Mouse (Mus musculus) CH12.LX (cell line): ENCODE results near the gene Usp5. TPM values are rescaled to one million over a fixed set of nuclear protein-coding genes. Genes with fewer than 3 reads are reported as not detected.

Experiments used
- DNase-seq: peaks from one replicate; pipeline ENCODE4 v3.0.0-alpha.2; 2013; ENCODE audit errors: extremely low read depth
- H3K27ac ChIP-seq: 2 replicates; pipeline ENCODE4 v1.5.1; 2012; ENCODE audit warnings: low read depth, mild to moderate bottlenecking, control low read depth, moderate library complexity; ENCODE audit not compliant: insufficient read depth
- H3K27me3 ChIP-seq: replicated peaks from 2 replicates; pipeline ENCODE3; 2012; ENCODE audit warnings: inconsistent platforms
- H3K36me3 ChIP-seq, 2 experiments: replicated peaks in 1 of 2; 2 replicates each; pipeline versions ENCODE3 to v1.6.1; 2012; ENCODE audit warnings: inconsistent platforms in 1 of 2, low read length in 1 of 2, mild to moderate bottlenecking in 1 of 2, mixed read lengths in 1 of 2, moderate library complexity in 1 of 2; ENCODE audit not compliant: control insufficient read depth in 1 of 2, insufficient read depth in 1 of 2
- H3K4me1 ChIP-seq, 2 experiments: 2 replicates each; pipeline ENCODE4 v1.6.1; 2012; ENCODE audit warnings: inconsistent platforms in 1 of 2, moderate library complexity in 1 of 2; ENCODE audit not compliant: insufficient read depth in 2 of 2, control insufficient read depth in 1 of 2
- H3K4me2 ChIP-seq: 2 replicates; pipeline ENCODE4 v1.6.1; 2012; ENCODE audit warnings: low read depth, mild to moderate bottlenecking, control low read depth; ENCODE audit not compliant: poor library complexity, insufficient read depth, severe bottlenecking
- H3K4me3 ChIP-seq, 3 experiments: fragments of 150-350 bp in 1 of 3; sonication (generic) in 1 of 3; replicated peaks in 1 of 3; 2 replicates each; pipeline versions ENCODE3 to v1.5.1; 2011 to 2012; ENCODE audit warnings: low read depth in 2 of 3, low read length in 2 of 3, mild to moderate bottlenecking in 2 of 3, moderate library complexity in 2 of 3, control low read depth in 1 of 3, improper control_type of control experiment in 1 of 3, inconsistent platforms in 1 of 3, mixed read lengths in 1 of 3; ENCODE audit not compliant: poor library complexity in 1 of 3
- H3K79me2 ChIP-seq: replicated peaks from 2 replicates; pipeline ENCODE4 v1.6.1; 2012; ENCODE audit warnings: mild to moderate bottlenecking, moderate library complexity; ENCODE audit not compliant: control insufficient read depth, poor library complexity, insufficient read depth, severe bottlenecking; ENCODE audit errors: extremely low read depth
- H3K9ac ChIP-seq: 2 replicates; pipeline ENCODE4 v1.6.1; 2012; ENCODE audit warnings: low read depth, mild to moderate bottlenecking, control low read depth, moderate library complexity; ENCODE audit not compliant: insufficient read depth
- H3K9me3 ChIP-seq: replicated peaks from 2 replicates; pipeline ENCODE3; 2012; ENCODE audit warnings: low read length, inconsistent platforms, mixed read lengths
- BHLHE40 ChIP-seq: IDR thresholded peaks from 2 replicates; pipeline ENCODE4 v1.6.1; 2011; ENCODE audit warnings: mild to moderate bottlenecking, low read depth, low read length, improper control_type of control experiment
- CHD1 ChIP-seq: IDR thresholded peaks from 2 replicates; pipeline ENCODE4 v1.6.1; 2012; ENCODE audit warnings: low read depth, low read length, improper control_type of control experiment, inconsistent platforms
- CTCF ChIP-seq, 2 experiments: IDR thresholded peaks in 1 of 2; conservative IDR thresholded peaks in 1 of 2; 2 replicates each; pipeline ENCODE4 v1.5.1; 2011 to 2012; ENCODE audit warnings: low read depth in 2 of 2, low read length in 2 of 2, improper control_type of control experiment in 1 of 2, inconsistent platforms in 1 of 2, mild to moderate bottlenecking in 1 of 2, moderate library complexity in 1 of 2
- EP300 ChIP-seq: IDR thresholded peaks from 2 replicates; pipeline ENCODE4 v1.6.1; 2011; ENCODE audit warnings: low read length, improper control_type of control experiment
- HCFC1 ChIP-seq: IDR thresholded peaks from 2 replicates; pipeline ENCODE4 v1.6.1; 2012; ENCODE audit warnings: low read depth, mild to moderate bottlenecking, inconsistent platforms, low read length, improper control_type of control experiment
- IRF4 ChIP-seq: IDR thresholded peaks from 2 replicates; pipeline ENCODE4 v1.6.1; 2014; ENCODE audit warnings: low read depth, mild to moderate bottlenecking, inconsistent platforms, low read length, improper control_type of control experiment
- JUN ChIP-seq: IDR thresholded peaks from 2 replicates; pipeline ENCODE4 v1.6.1; 2011; ENCODE audit warnings: low read depth, mild to moderate bottlenecking, low read length, improper control_type of control experiment, moderate library complexity; ENCODE audit not compliant: insufficient read depth
- MAZ ChIP-seq: IDR thresholded peaks from 2 replicates; pipeline ENCODE4 v1.6.1; 2012; ENCODE audit warnings: low read depth, mild to moderate bottlenecking, inconsistent platforms, low read length, improper control_type of control experiment, moderate library complexity
- NELFE ChIP-seq: IDR thresholded peaks from 2 replicates; pipeline ENCODE4 v1.6.1; 2011; ENCODE audit warnings: low read depth, low read length, improper control_type of control experiment
- PAX5 ChIP-seq: IDR thresholded peaks from 2 replicates; pipeline ENCODE4 v1.6.1; 2012; ENCODE audit warnings: low read length, inconsistent platforms, mixed read lengths
- POLR2A ChIP-seq: IDR thresholded peaks from 2 replicates; pipeline ENCODE4 v1.6.1; 2011; ENCODE audit warnings: low read depth, mild to moderate bottlenecking, improper control_type of control experiment, low read length
- POLR2AphosphoS2 ChIP-seq: IDR thresholded peaks from 2 replicates; pipeline ENCODE4 v1.6.1; 2011; ENCODE audit warnings: low read depth, low read length, improper control_type of control experiment
- RCOR1 ChIP-seq: conservative IDR thresholded peaks from 2 replicates; pipeline ENCODE4 v1.6.1; 2012; ENCODE audit warnings: low read depth, mild to moderate bottlenecking, inconsistent platforms, low read length, improper control_type of control experiment
- SIN3A ChIP-seq: IDR thresholded peaks from 2 replicates; pipeline ENCODE4 v1.6.1; 2012; ENCODE audit warnings: low read length, improper control_type of control experiment, inconsistent platforms
- SMC3 ChIP-seq: IDR thresholded peaks from 2 replicates; pipeline ENCODE4 v1.6.1; 2011; ENCODE audit warnings: low read depth, low read length, improper control_type of control experiment
- TCF12 ChIP-seq: IDR thresholded peaks from 2 replicates; pipeline ENCODE4 v1.6.1; 2014; ENCODE audit warnings: low read depth, mild to moderate bottlenecking, inconsistent platforms, low read length, improper control_type of control experiment
- UBTF ChIP-seq: IDR thresholded peaks from 2 replicates; pipeline ENCODE4 v1.6.1; 2012; ENCODE audit warnings: low read depth, mild to moderate bottlenecking, inconsistent platforms, low read length, improper control_type of control experiment, moderate library complexity
- USF1 ChIP-seq: IDR thresholded peaks from 2 replicates; pipeline ENCODE4 v1.6.1; 2014; ENCODE audit warnings: low read depth, mild to moderate bottlenecking, inconsistent platforms, low read length, improper control_type of control experiment
- ZC3H11A ChIP-seq: IDR thresholded peaks from 2 replicates; pipeline ENCODE4 v1.6.1; 2012; ENCODE audit warnings: low read depth, mild to moderate bottlenecking, inconsistent platforms, low read length, improper control_type of control experiment
- ZKSCAN1 ChIP-seq: IDR thresholded peaks from 2 replicates; pipeline ENCODE4 v1.6.1; 2012; ENCODE audit warnings: low read depth, inconsistent platforms, low read length, improper control_type of control experiment, borderline replicate concordance
- ZNF384 ChIP-seq: IDR thresholded peaks from 2 replicates; pipeline ENCODE4 v1.6.1; 2012; ENCODE audit warnings: low read depth, low read length, improper control_type of control experiment, inconsistent platforms
- dilution Hi-C: fragments of 300-500 bp; cut with MboI; formaldehyde crosslinking; loops from 2 replicates; pipeline ENCODE4 v1.14.3; 2020; ENCODE audit warnings: low sequenced_read_pairs; ENCODE audit not compliant: extremely low pct_unique_long_range_greater_than_20kb, extremely low pct_ligation_motif_present
- in situ Hi-C: fragments of 300-500 bp; cut with MboI; formaldehyde crosslinking; loops from 3 replicates; pipeline ENCODE4 v1.14.3; 2019; ENCODE audit warnings: low sequenced_read_pairs, low pct_ligation_motif_present, low pct_unique_long_range_greater_than_20kb, mixed read lengths
- polyA plus RNA-seq: library from polyadenylated mRNA; unstranded; fragments of >175 nt; gene quantifications from 2 replicates; pipeline ENCODE4 v1.2.1, GENCODE M21; 2012; ENCODE audit warnings: low read depth; ENCODE audit not compliant: insufficient read length
- total RNA-seq, 2 experiments: library from RNA; depleted of rRNA; stranded (reverse); fragments of 300-350 nt in 1 of 2; fragments of >200 nt in 1 of 2; gene quantifications; 2 replicates each; pipeline ENCODE4 v1.2.3; 2012 to 2014

Gene Usp5
- total and polyA plus RNA-seq, 3 experiments: 79.8 to 107 (median 103) TPM

DNA sequence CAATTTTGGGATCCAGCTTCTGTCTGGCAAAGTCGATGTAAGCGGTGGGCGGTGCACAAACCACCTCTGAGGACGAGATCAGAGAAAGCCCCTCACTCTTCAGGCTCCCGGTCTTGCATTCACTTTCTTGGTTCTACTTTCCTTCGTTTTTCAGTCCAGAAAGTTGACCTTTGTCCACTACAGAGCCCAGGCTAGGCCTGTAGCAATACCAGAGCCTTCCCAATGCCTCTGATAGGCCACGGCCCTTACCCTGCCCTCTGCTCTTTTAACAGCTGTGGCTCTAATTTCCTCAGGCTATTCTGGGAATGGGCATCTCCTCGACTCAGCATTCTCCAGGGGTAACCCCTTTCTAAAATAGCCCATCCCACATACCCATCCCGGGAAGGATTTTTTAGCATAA lies 16.4 kb downstream of the Usp5 start:
- peaks cover 23% of the 10 kb centered on the region for H3K79me2 ChIP-seq
- H3K4me3 ChIP-seq: peak overlapping the region; percentile 73 to 97 (median 82)
- H3K9me3 ChIP-seq: no peaks in the 10 kb centered on the region
- in situ Hi-C loops (no loop called here), dilution Hi-C loops (no loop called here)
- no peak overlapping the region; the same call in 1 of the 2 replicates for H3K27ac ChIP-seq
- TF ChIP-seq ZKSCAN1: no peak
- no peak for TF ChIP-seq HCFC1
- no peak for TF ChIP-seq UBTF
- no peak for TF ChIP-seq SMC3
- TF ChIP-seq TCF12: no peak
- no peak for TF ChIP-seq CTCF (conservative IDR thresholded peaks at IDR 0.05 in 1 of 2, IDR thresholded peaks at IDR 0.05 in 1 of 2; ENCODE audit: low read depth in 2 of 2, low read length in 2 of 2)
- TF ChIP-seq NELFE: no peak
- TF ChIP-seq POLR2AphosphoS2: no peak
- TF ChIP-seq ZC3H11A: no peak
- TF ChIP-seq MAZ: no peak
- TF ChIP-seq USF1: no peak
- TF ChIP-seq CHD1: no peak; the same call in 1 of the 2 replicates
- H3K9ac ChIP-seq: peak overlapping the region; percentile 95
- H3K4me2 ChIP-seq: peak overlapping the region; percentile 68
- H3K27me3 ChIP-seq: no peaks in the 10 kb centered on the region
- H3K36me3 ChIP-seq: peaks cover 53 to 81% of the 10 kb centered on the region in 2 experiments
- no peak for DNase-seq
- H3K4me1 ChIP-seq: peaks cover 5 to 38% of the 10 kb centered on the region in 2 experiments

DNA sequence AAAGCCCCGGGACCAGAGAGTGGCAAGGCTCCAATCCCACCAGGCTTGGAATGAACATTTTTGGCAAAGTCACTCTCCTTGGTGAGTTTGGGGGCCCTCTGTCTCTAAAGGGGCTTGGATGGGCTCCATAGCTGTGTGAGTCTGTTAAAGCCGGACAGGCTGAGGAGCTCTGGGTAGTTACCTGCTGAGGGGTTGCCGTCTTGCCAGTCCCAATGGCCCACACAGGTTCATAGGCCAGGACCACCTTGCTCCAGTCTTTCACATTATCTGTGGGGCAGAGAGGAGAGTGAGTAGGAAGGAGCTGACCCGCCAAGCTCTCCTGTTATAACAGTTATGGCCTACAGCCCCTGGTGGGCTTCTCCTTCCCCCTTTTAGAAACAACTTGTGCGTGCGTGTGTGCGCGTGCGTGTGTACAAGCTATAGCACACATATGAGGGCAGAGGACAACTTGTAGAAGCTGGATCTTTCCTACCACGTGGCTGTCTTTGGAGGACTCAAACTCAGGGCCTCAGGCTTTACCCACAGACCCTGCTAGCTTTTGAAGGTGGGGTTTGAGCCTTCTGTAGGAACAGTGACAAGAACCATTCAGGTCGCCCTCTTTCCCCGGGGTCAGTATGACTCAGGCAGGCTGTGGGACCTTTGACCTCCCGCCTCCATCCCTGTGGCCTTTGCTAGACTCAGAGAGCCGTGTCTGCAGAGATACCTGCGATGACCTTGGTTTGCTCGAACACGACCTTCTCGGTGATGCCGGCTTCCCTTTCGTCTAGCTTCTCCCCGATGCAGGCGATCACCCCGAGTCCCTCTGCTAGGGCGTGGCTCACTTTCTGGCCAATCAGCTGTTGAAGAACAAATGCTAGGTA lies 17.4 kb downstream of the Usp5 start:
- in situ Hi-C loops (no loop called here), dilution Hi-C loops (no loop called here)
- Histone ChIP-seq H3K4me3 (peak overlapping the region; percentile 73 to 97 (median 82)), H3K36me3 (peaks cover 43 to 78% of the 10 kb centered on the region in 2 experiments), H3K9me3 (no peaks in the 10 kb centered on the region), H3K79me2 (peaks cover 23% of the 10 kb centered on the region), H3K27me3 (no peaks in the 10 kb centered on the region), H3K27ac (no peak overlapping the region), H3K9ac (peak overlapping the region; percentile 95), H3K4me1 (peaks cover 5 to 38% of the 10 kb centered on the region in 2 experiments), H3K4me2 (peak overlapping the region; percentile 68)
- DNase-seq: no peak
- no peak for TF ChIP-seq JUN
- TF ChIP-seq CTCF (conservative IDR thresholded peaks at IDR 0.05 in 1 of 2, IDR thresholded peaks at IDR 0.05 in 1 of 2; ENCODE audit: low read depth in 2 of 2, low read length in 2 of 2): no peak
- TF ChIP-seq UBTF: no peak
- no peak for TF ChIP-seq ZKSCAN1
- no peak for TF ChIP-seq RCOR1
- no peak; the same call in 1 of the 2 replicates for TF ChIP-seq POLR2AphosphoS2
- TF ChIP-seq SIN3A: no peak
- no peak for TF ChIP-seq POLR2A
- no peak for TF ChIP-seq BHLHE40
- TF ChIP-seq PAX5: no peak
- no peak for TF ChIP-seq HCFC1
- no peak for TF ChIP-seq ZNF384
- no peak for TF ChIP-seq IRF4
- no peak for TF ChIP-seq NELFE
- no peak for TF ChIP-seq EP300
